Mouse (Mus musculus) T-helper 2 cell (primary cell): ENCODE results near the gene Adarb1.

Experiments used
- in situ Hi-C: fragments of 300-600 bp; cut with MboI, MseI; formaldehyde crosslinking; loops from one replicate; pipeline ENCODE4 v1.15.1; 2025; ENCODE audit warnings: high pct_unique_total_duplicates

Gene Adarb1

DNA sequence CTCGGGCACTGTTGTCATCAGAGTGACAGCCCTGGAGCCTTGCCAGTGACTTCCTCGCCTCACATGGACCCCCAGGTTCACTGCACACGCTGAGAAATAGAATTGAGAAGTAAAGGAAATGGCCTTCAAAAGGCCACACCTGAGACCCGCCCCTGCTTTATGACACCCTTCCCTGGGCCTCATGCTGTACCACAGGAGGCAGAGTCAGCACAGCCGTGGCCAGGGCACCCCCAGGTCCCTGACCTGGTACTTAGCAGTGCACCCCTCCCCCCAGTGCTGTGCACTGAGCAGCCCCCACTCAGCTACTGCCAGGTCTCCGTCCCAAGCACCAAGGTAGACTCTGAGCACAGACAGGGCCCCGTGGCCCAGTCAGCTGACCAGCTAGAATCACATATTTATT, 148.9 kb downstream of the Adarb1 start:
- in situ Hi-C loops: no loop called here

DNA sequence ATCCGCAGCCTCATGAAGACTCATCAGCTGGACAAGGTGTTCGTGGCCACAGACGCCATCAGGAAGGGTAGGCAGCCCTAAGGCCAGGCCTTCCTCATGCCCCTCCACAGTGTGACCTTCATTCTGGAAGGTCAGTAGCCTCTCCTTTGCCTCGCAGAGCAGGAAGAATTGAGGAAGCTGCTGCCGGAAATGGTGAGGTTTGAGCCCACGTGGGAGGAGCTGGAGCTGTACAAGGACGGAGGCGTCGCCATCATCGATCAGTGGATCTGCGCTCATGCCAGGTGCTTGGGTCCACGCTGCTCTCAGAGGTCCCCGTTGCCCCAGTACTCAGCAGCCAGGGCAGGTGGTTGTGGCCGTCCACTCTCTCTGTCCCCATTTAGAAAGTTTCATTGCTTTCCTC, 151.0 kb downstream of the Adarb1 start:
- in situ Hi-C loops: no loop called here

DNA sequence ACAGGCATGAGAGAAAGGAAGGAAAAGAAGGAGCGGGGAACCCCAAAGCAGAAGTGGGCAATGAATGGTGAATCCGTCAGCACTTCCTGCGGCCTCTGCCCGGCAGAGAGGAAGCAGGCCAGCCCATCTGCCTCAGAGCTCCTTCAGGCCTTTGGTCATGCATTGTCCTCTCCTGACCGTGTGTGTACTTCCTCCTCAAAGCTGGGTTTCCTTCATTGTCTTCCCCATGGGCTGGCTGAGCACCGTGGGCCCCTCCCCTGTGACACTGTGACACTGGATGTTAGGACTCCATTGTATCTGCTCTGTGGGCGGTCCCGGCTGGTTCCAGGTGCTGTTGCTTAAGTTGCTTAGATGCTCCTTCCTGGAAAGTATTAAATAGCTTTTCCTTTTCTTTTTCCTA, 151.8 kb downstream of the Adarb1 start:
- in situ Hi-C loops: no loop called here

DNA sequence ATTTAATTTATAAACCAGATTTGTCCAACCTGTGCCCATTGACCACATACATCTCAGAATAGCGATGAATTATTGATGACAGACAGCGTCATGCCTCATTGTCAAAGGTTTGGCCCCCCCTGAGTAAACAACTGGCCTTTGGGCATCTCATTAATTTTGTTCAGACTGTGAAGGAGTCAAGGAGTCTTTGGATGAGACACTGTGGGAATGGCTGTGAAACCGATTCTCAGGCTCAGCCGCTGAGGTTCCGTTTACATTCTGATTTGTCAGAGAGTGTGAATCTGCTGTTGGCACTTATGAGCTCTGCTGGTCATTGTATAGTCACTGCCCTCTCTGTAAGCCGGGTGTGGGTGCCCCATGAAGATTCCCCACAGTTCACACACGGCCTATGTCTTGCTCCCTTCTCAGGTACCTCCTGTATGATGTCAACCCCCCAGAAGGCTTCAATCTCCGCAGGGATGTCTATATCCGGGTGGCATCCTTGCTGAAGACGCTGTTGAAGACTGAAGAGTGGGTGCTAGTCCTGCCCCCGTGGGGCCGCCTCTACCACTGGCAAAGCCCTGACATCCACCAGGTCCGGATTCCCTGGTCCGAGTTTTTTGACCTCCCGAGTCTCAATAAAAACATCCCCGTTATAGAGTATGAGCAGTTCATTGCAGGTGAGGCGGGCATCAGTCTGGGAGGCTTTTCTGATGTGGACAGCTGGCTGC, 157.7 kb downstream of the Adarb1 start:
- in situ Hi-C loops: no loop called here

- in situ Hi-C loops: no loop called here
These were observed 159.1 kb downstream of the Adarb1 start, which contains the start of gene Pofut2 for GRCm38 (mm10) chr10:77258704-77259621. Gene Pofut2, plus strand, starts transcription at chr10:77259218.

GRCm38 (mm10) chr10:77258041-77258590, 160.0 kb downstream of the Adarb1 start:
- in situ Hi-C loops: no loop called here

DNA sequence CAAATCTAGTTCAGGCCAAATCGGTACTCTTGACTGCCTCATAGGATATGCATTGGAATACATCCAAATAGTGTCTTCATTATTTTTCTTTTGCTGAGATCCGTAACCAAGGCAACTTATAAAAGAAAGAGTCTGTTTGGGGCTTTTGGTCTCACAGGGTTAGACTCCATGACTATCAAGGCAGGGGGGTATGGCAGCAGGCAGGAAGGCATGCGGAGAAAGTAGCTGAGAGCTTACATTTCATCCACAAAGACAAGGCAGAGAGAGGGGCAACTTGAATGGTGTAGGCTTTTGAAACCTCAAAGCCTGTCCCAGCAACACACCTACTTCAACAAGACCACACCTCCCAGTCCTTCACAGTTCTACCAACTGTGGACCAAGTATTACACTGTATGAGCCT, 162.4 kb downstream of the Adarb1 start:
- in situ Hi-C loops: no loop called here

DNA sequence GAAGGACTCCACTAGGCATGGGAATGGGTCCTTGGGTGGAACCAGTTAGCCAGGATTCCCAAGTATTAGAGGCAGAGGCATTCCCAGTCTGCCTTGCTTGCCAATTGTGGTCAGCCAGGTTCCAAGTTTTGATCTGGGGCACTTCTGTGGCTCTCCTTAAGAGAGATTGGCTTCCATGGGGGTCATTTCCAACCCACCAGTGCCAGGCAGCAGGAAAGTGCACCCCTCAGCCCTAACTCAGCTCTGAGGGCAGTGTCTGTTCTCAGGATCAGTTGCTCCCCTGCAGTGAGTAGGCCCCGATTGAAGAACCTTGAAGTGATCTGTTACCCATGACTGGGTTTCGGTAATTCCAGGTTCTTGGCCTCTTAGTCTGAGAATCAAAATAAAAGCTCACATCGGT, 162.8 kb downstream of the Adarb1 start:
- in situ Hi-C loops: no loop called here

- in situ Hi-C loops: loop anchor here (5.0 kb wide), 1 partner anchor 120 kb away; no protein-coding TSS in a partner anchor
These were observed 165.3 kb downstream of the Adarb1 start for GRCm38 (mm10) chr10:77252790-77253189.

DNA sequence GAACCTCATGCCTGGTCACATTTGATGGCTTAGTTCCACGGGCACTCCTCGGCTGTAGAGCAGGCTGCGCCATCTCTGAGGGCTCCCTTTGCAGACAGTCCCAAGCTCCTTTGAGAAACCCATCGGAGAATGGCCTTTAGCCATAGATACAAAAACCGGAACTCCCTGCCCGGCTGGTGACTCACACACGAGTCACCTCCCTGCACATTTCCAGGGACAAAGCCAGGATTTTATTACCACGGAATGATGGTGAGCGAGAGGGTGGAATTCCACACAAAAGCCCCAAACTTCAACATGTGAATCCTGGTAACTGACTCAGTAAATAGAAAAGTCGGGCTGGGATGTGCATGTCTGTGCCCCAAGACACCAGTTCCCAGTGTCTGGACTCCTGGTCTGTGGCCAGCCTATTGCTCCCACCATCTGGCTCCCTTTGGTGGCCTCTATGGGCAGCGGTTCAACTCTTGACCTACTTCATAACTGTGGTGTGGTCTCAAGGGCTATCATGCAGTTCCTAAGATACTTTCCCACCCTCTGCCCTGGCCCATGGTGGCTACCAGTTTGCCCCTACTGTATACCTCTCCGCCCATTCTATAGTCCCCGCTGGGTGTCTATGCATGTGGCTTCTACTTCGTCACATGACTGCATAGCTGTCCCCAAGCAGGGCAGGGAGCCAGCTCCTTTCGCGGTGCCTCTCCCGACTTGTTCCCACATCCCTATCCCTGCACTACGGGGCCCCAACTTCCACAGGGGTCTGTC, 166.1 kb downstream of the Adarb1 start:
- in situ Hi-C loops: loop anchor here (5.0 kb wide), 1 partner anchor 120 kb away; no protein-coding TSS in a partner anchor

- in situ Hi-C loops: loop anchor here (5.0 kb wide), 1 partner anchor 119 kb away; no protein-coding TSS in a partner anchor
These were observed 166.8 kb downstream of the Adarb1 start for GRCm38 (mm10) chr10:77251223-77251783.

GRCm38 (mm10) chr10:77247707-77248106, 170.4 kb downstream of the Adarb1 start:
- in situ Hi-C loops: loop anchor here (5.0 kb wide), 1 partner anchor 40 kb away; no protein-coding TSS in a partner anchor

GRCm38 (mm10) chr10:77247048-77247447, 171.0 kb downstream of the Adarb1 start:
- in situ Hi-C loops: loop anchor here (5.0 kb wide), 1 partner anchor 40 kb away; no protein-coding TSS in a partner anchor

GRCm38 (mm10) chr10:77244777-77245176, 173.3 kb downstream of the Adarb1 start:
- in situ Hi-C loops: loop anchor here (5.0 kb wide), 1 partner anchor 37 kb away; no protein-coding TSS in a partner anchor

- in situ Hi-C loops: no loop called here
These were observed 174.4 kb downstream of the Adarb1 start for GRCm38 (mm10) chr10:77243572-77244161.

DNA sequence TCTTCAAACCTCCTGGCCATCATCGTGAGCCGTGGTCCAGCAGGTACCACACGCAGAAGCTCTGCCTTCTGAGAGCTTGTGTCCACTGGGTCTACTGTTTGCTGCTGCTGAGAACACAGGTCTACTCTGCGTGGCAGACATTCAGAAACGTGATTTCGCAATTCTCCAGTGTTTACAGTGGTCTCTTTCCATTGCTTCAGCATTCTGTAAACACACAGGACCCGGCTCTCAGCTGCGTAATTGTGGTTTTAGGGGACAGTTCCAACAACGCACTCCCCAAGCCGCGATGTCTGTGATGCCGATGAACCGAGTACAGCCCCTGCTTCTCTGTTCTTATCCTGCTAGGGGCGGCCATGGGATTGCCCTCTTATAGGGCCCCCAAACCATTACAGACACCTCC, 175.2 kb downstream of the Adarb1 start:
- in situ Hi-C loops: no loop called here

- in situ Hi-C loops: no loop called here
These were observed 175.7 kb downstream of the Adarb1 start for GRCm38 (mm10) chr10:77242396-77242795.

- in situ Hi-C loops: no loop called here
These were observed 177.3 kb downstream of the Adarb1 start for GRCm38 (mm10) chr10:77240764-77241163.
